Mouse (Mus musculus): ENCODE results near the gene Cnga4.

DNA sequence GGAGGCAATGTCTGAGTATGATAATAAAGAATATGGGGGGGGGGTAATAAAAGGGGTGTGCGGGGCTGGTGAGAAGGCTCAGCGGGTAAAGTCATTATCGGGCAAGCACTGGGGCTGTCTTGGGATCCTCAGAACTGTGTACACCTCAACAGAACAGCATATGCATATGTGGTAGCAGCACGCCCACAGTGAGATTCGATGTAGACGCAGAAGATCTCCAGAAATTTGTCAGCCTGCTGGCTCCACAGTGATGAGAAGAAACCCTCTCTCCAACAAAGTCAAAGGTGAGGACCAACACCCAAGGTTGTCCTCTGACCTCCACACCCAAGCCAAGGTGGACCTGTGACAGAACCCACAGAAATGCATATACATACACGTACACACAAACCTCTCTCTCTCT, 12.2 kb downstream of the Cnga4 start:
- no peak for TF ChIP-seq TAL1 (IDR thresholded peaks at IDR 0.05; ENCODE audit: low read length)
- no peak for TF ChIP-seq GATA1 (IDR thresholded peaks at IDR 0.05; ENCODE audit: low read length)

Data from erythroblast, embryonic 14.5 days (primary cell).